Mouse (Mus musculus): ENCODE results near the gene Rassf7.

The Rassf7 gene

GRCm38 (mm10) chr7:141215101-141215879 lies at the start of gene Rassf7:
TSS of gene Rassf7 (plus strand) at chr7:141215860.
- DNase-seq: peak; percentile 95 to 97

- no peak for DNase-seq
These were observed 47.7 kb upstream of the Rassf7 start for GRCm38 (mm10) chr7:141167901-141168517.

GRCm38 (mm10) chr7:141168518-141168953 lies 47.1 kb upstream of the Rassf7 start:
- DNase-seq: peak; percentile 68 to 73

- no peak for DNase-seq
These were observed 46.4 kb upstream of the Rassf7 start for GRCm38 (mm10) chr7:141169300-141169699.

- no peak for DNase-seq
These were observed 45.8 kb upstream of the Rassf7 start for GRCm38 (mm10) chr7:141169866-141170265.

- peak; percentile 80 to 89 for DNase-seq
These were observed 43.3 kb upstream of the Rassf7 start, which contains the start of gene Rnh1 for GRCm38 (mm10) chr7:141172116-141173006. TSS of gene Rnh1 (minus strand) at chr7:141172857.

- no peak for DNase-seq
These were observed 42.3 kb upstream of the Rassf7 start for GRCm38 (mm10) chr7:141173323-141173850.

- DNase-seq: no peak
These were observed 40.6 kb upstream of the Rassf7 start for GRCm38 (mm10) chr7:141175068-141175467.

GRCm38 (mm10) chr7:141176173-141176572 lies 39.5 kb upstream of the Rassf7 start:
- peak; percentile 70 to 83 for DNase-seq

- no peak for DNase-seq
These were observed 27.5 kb upstream of the Rassf7 start for GRCm38 (mm10) chr7:141188194-141188593.

GRCm38 (mm10) chr7:141188733-141189132 lies 26.9 kb upstream of the Rassf7 start:
- no peak for DNase-seq

- DNase-seq: no peak
These were observed 25.4 kb upstream of the Rassf7 start for GRCm38 (mm10) chr7:141190220-141190619.

GRCm38 (mm10) chr7:141191036-141191435 lies 24.6 kb upstream of the Rassf7 start:
- DNase-seq: no peak

- no peak for DNase-seq
These were observed 23.6 kb upstream of the Rassf7 start for GRCm38 (mm10) chr7:141191796-141192685.

- DNase-seq: no peak
These were observed 22.8 kb upstream of the Rassf7 start for GRCm38 (mm10) chr7:141192776-141193347.

GRCm38 (mm10) chr7:141193348-141193856 lies 22.3 kb upstream of the Rassf7 start:
- no peak for DNase-seq

GRCm38 (mm10) chr7:141193948-141194347 lies 21.7 kb upstream of the Rassf7 start, which contains the start of the genes Hras and Lrrc56:
TSS of gene Hras (minus strand) at chr7:141194005.
TSS of gene Lrrc56 (plus strand) at chr7:141194157.
- DNase-seq: peak; percentile 97 to 98

GRCm38 (mm10) chr7:141194409-141194808 lies 21.3 kb upstream of the Rassf7 start:
- no peak for DNase-seq

- DNase-seq: peak; percentile 94 to 99
These were observed 20.8 kb upstream of the Rassf7 start for GRCm38 (mm10) chr7:141194830-141195229.

GRCm38 (mm10) chr7:141195754-141196153 lies 19.9 kb upstream of the Rassf7 start:
- no peak for DNase-seq

Measured in spleen, adult 18-20 months (tissue).